ENCODE assay signal across 8 mouse cellular contexts in genomic region chr11:88161051-88161581, GRCm38 (mm10). TPM values are rescaled to one million over a fixed set of nuclear protein-coding genes. Genes with fewer than 3 reads are reported as not detected.
DNase-seq lines count a peak whose midpoint lies in the region; ATAC-seq lines count a peak whose summit lies in the region.

No protein-coding gene starts in this region.

- 2% methylated on average over 18 of the region's 33 CpGs for WGBS in intestine, embryonic 14.5 days
- 0% methylated on average over 15 of the region's 33 CpGs for WGBS in limb, embryonic 12.5 days
- under 1% methylated on average over 17 of the region's 33 CpGs for WGBS in midbrain, embryonic 15.5 days

- no peaks in the 10 kb centered on the region for H3K27me3 ChIP-seq in intestine, embryonic 14.5 days (replicated peaks; ENCODE audit: control insufficient read depth, insufficient read depth, low read length)
- no peaks in the 10 kb centered on the region for H3K27me3 ChIP-seq in limb, embryonic 12.5 days
- H3K27me3 ChIP-seq in midbrain, embryonic 15.5 days (replicated peaks) = no peaks in the 10 kb centered on the region

- H3K36me3 ChIP-seq in intestine, embryonic 14.5 days (ENCODE audit: control insufficient read depth, insufficient read depth, low read length) = no peaks in the 10 kb centered on the region
- no peaks in the 10 kb centered on the region for H3K36me3 ChIP-seq in limb, embryonic 12.5 days
- no peaks in the 10 kb centered on the region for H3K36me3 ChIP-seq in midbrain, embryonic 15.5 days (replicated peaks)

- ATAC-seq in intestine, embryonic 14.5 days (replicated peaks; ENCODE audit: low FRiP score, low TSS enrichment, low read depth) = peak; percentile 56; the same call in 1 of the 2 replicates
- ATAC-seq in limb, embryonic 12.5 days (ENCODE audit: insufficient number of reproducible peaks, insufficient read depth, low FRiP score, low TSS enrichment, low read depth) = peak; percentile 63
- ATAC-seq in midbrain, embryonic 15.5 days (replicated peaks) = peak; percentile 79

- peak overlapping the region; percentile 84 for H3K27ac ChIP-seq in intestine, embryonic 14.5 days (ENCODE audit: low read depth)
- H3K27ac ChIP-seq in limb, embryonic 12.5 days = peak overlapping the region; percentile 79
- peak overlapping the region; percentile 90 for H3K27ac ChIP-seq in midbrain, embryonic 15.5 days

- H3K9me3 ChIP-seq in intestine, embryonic 14.5 days (ENCODE audit: control insufficient read depth, low read length) = no peaks in the 10 kb centered on the region
- H3K9me3 ChIP-seq in limb, embryonic 12.5 days = no peaks in the 10 kb centered on the region
- no peaks in the 10 kb centered on the region for H3K9me3 ChIP-seq in midbrain, embryonic 15.5 days

- peak overlapping the region; percentile 45 for H3K9ac ChIP-seq in intestine, embryonic 14.5 days (ENCODE audit: low read length)
- peak overlapping the region; percentile 35 for H3K9ac ChIP-seq in limb, embryonic 12.5 days (replicated peaks)
- no peak overlapping the region; the same call in none of the 2 replicates for H3K9ac ChIP-seq in midbrain, embryonic 15.5 days

- peak overlapping the region; percentile 68 for H3K4me2 ChIP-seq in intestine, embryonic 14.5 days (ENCODE audit: low read length)
- H3K4me2 ChIP-seq in limb, embryonic 12.5 days = peak overlapping the region; percentile 70
- H3K4me2 ChIP-seq in midbrain, embryonic 15.5 days = peak overlapping the region; percentile 65

- H3K4me3 ChIP-seq in intestine, embryonic 14.5 days (ENCODE audit: low read depth, low read length) = peak overlapping the region; percentile 31
- peak overlapping the region; percentile 33 for H3K4me3 ChIP-seq in limb, embryonic 12.5 days (replicated peaks)
- H3K4me3 ChIP-seq in midbrain, embryonic 15.5 days = peak overlapping the region; percentile 39

- peaks cover 69% of the 10 kb centered on the region for H3K4me1 ChIP-seq in intestine, embryonic 14.5 days (replicated peaks; ENCODE audit: control insufficient read depth, insufficient read depth, low read length)
- H3K4me1 ChIP-seq in limb, embryonic 12.5 days (replicated peaks) = peaks cover 69% of the 10 kb centered on the region
- peaks cover 39% of the 10 kb centered on the region for H3K4me1 ChIP-seq in midbrain, embryonic 15.5 days

- peak; percentile 25 to 30 for DNase-seq in spleen, postnatal 36 days (ENCODE audit: low spot score in 2 of 2)
- DNase-seq in spleen, postnatal 4 days (ENCODE audit: low spot score in 2 of 2) = no peak
- peak; percentile 85 for DNase-seq in cerebellum, adult 9-11 months
- DNase-seq in gastrocnemius, postnatal 25 days = peak; percentile 84
- DNase-seq in intestine, embryonic 14.5 days (ENCODE audit: low spot score) = peak; percentile 77
- peak; percentile 51 for DNase-seq in testis, postnatal 14 days (ENCODE audit: low spot score)

RNA-seq across cellular contexts. Expression of gene Mrps23, which starts 43.1 kb away (rescaled TPM):
- total RNA-seq in gastrocnemius, postnatal 25 days (2021) = 100 to 1,000 TPM; 126 to 133 TPM
- polyA plus RNA-seq in intestine, embryonic 14.5 days (2014; fragmentation: Nextera tagmentation; extraction: Ambion mirVana) = 60.8 and 65.2 TPM in 2 replicates
- polyA plus RNA-seq in limb, embryonic 12.5 days (2016; fragmentation: Nextera tagmentation; extraction: Ambion mirVana) = 53.2 and 59.5 TPM in 2 replicates
- polyA plus RNA-seq in midbrain, embryonic 15.5 days (2015; fragmentation: Nextera tagmentation; extraction: Ambion mirVana) = 60.6 and 62.4 TPM in 2 replicates

Comparison
In these comparisons a context has a peak if more than half of its experiments do, and no peak if none do; other contexts are left out.
1. DNase-seq: peak in spleen, postnatal 36 days (2 of 2), cerebellum, adult 9-11 months (single experiment), gastrocnemius, postnatal 25 days (single experiment), intestine, embryonic 14.5 days (single experiment) and testis, postnatal 14 days (single experiment); none in spleen, postnatal 4 days (0 of 2).
2. Peak in every context shown above with its lines, with median percentiles within 50 percentile points of each other: ATAC-seq, H3K27ac ChIP-seq, H3K4me2 ChIP-seq and H3K4me3 ChIP-seq.